Mouse (Mus musculus) MEL (cell line): ENCODE data around the gene Zfp961. TPM values are rescaled to one million over a fixed set of nuclear protein-coding genes. Genes with fewer than 3 reads are reported as not detected.

Source experiments
- DNase-seq: peaks from one replicate; pipeline ENCODE4 v3.0.0; 2011; ENCODE audit warnings: low read depth, low spot score
- H3K27ac ChIP-seq: 2 replicates; pipeline ENCODE4 v1.5.1; 2012; ENCODE audit warnings: low read depth, mild to moderate bottlenecking, control low read depth, low read length, moderate library complexity; ENCODE audit not compliant: control insufficient read depth
- H3K27me3 ChIP-seq, 2 experiments: fragments of 150-350 bp in 1 of 2; sonication (generic) in 1 of 2; 2 replicates each; pipeline ENCODE4 v1.6.1; 2012; ENCODE audit warnings: low read length in 2 of 2, mild to moderate bottlenecking in 2 of 2, improper control_type of control experiment in 1 of 2, moderate library complexity in 1 of 2; ENCODE audit not compliant: insufficient read depth in 2 of 2, control insufficient read depth in 1 of 2
- H3K36me3 ChIP-seq, 2 experiments: 2 replicates each; pipeline ENCODE4 v1.6.1; 2012 to 2014; ENCODE audit warnings: low read length in 2 of 2, improper control_type of control experiment in 1 of 2, inconsistent platforms in 1 of 2, mild to moderate bottlenecking in 1 of 2; ENCODE audit not compliant: insufficient read depth in 2 of 2, control insufficient read depth in 1 of 2
- H3K4me1 ChIP-seq, 2 experiments: fragments of 150-350 bp in 1 of 2; sonication (generic) in 1 of 2; 2 replicates each; pipeline ENCODE4 v1.6.1; 2012; ENCODE audit warnings: low read length in 2 of 2, improper control_type of control experiment in 1 of 2, mild to moderate bottlenecking in 1 of 2; ENCODE audit not compliant: insufficient read depth in 2 of 2, control insufficient read depth in 1 of 2
- H3K4me3 ChIP-seq, 2 experiments: fragments of 150-350 bp in 1 of 2; sonication (generic) in 1 of 2; 2 replicates each; pipeline ENCODE4 v1.5.1; 2012; ENCODE audit warnings: low read depth in 2 of 2, low read length in 2 of 2, mild to moderate bottlenecking in 2 of 2, moderate library complexity in 2 of 2, control low read depth in 1 of 2, improper control_type of control experiment in 1 of 2; ENCODE audit not compliant: control insufficient read depth in 1 of 2, insufficient read depth in 1 of 2
- H3K79me2 ChIP-seq: 2 replicates; pipeline ENCODE4 v1.6.1; 2012; ENCODE audit warnings: mild to moderate bottlenecking, low read length, moderate library complexity; ENCODE audit not compliant: control insufficient read depth, poor library complexity, insufficient read depth
- H3K9ac ChIP-seq: 2 replicates; pipeline ENCODE4 v1.6.1; 2012; ENCODE audit warnings: low read depth, mild to moderate bottlenecking, control low read depth, low read length, moderate library complexity; ENCODE audit not compliant: control insufficient read depth, poor library complexity, severe bottlenecking
- H3K9me3 ChIP-seq: fragments of 150-350 bp; sonication (generic); replicated peaks from 2 replicates; pipeline ENCODE4 v1.6.1; 2012; ENCODE audit warnings: mild to moderate bottlenecking, low read length, improper control_type of control experiment, moderate library complexity; ENCODE audit not compliant: insufficient read depth
- CHD2 ChIP-seq: IDR thresholded peaks from 2 replicates; pipeline ENCODE4 v1.6.1; 2011; ENCODE audit warnings: low read length, improper control_type of control experiment
- CTCF ChIP-seq, 3 experiments: IDR thresholded peaks in 2 of 3; conservative IDR thresholded peaks in 1 of 3; 2 replicates each; pipeline ENCODE4 v1.5.1; 2011 to 2012; ENCODE audit warnings: low read length in 3 of 3, low read depth in 2 of 3, mild to moderate bottlenecking in 2 of 3, improper control_type of control experiment in 1 of 3, inconsistent platforms in 1 of 3, mixed read lengths in 1 of 3, moderate library complexity in 1 of 3; ENCODE audit not compliant: control insufficient read depth in 1 of 3, insufficient read depth in 1 of 3, poor library complexity in 1 of 3, severe bottlenecking in 1 of 3
- E2F4 ChIP-seq: IDR thresholded peaks from 2 replicates; pipeline ENCODE4 v1.6.1; 2011; ENCODE audit warnings: low read depth, low read length, improper control_type of control experiment, borderline replicate concordance
- GATA1 ChIP-seq: IDR thresholded peaks from 2 replicates; pipeline ENCODE4 v1.6.1; 2011; ENCODE audit warnings: low read depth, low read length, improper control_type of control experiment
- NRF1 ChIP-seq: IDR thresholded peaks from 2 replicates; pipeline ENCODE4 v1.6.1; 2014; ENCODE audit warnings: low read depth, mild to moderate bottlenecking, inconsistent platforms, low read length, improper control_type of control experiment, moderate library complexity; ENCODE audit not compliant: poor library complexity, insufficient read depth, severe bottlenecking
- POLR2A ChIP-seq, 2 experiments: IDR thresholded peaks; 2 replicates each; pipeline ENCODE4 v1.6.1; 2011 to 2012; ENCODE audit warnings: low read length in 2 of 2, mild to moderate bottlenecking in 2 of 2, control low read depth in 1 of 2, improper control_type of control experiment in 1 of 2, low read depth in 1 of 2, moderate library complexity in 1 of 2; ENCODE audit not compliant: control insufficient read depth in 1 of 2, insufficient read depth in 1 of 2, poor library complexity in 1 of 2
- POLR2AphosphoS5 ChIP-seq: IDR thresholded peaks from 2 replicates; pipeline ENCODE4 v1.6.1; 2012; ENCODE audit warnings: low read depth, borderline replicate concordance, mild to moderate bottlenecking, inconsistent platforms, low read length, moderate library complexity, mixed read lengths
- TCF12 ChIP-seq: IDR thresholded peaks from 2 replicates; pipeline ENCODE4 v1.6.1; 2014; ENCODE audit warnings: low read depth, mild to moderate bottlenecking, inconsistent platforms, low read length, improper control_type of control experiment, moderate library complexity
- UBTF ChIP-seq: IDR thresholded peaks from 2 replicates; pipeline ENCODE4 v1.6.1; 2012; ENCODE audit warnings: low read depth, mild to moderate bottlenecking, inconsistent platforms, low read length, improper control_type of control experiment, moderate library complexity, borderline replicate concordance; ENCODE audit not compliant: insufficient read depth
- USF1 ChIP-seq: IDR thresholded peaks from 2 replicates; pipeline ENCODE4 v1.6.1; 2014; ENCODE audit warnings: low read depth, mild to moderate bottlenecking, inconsistent platforms, low read length, improper control_type of control experiment, moderate library complexity
- USF2 ChIP-seq, 2 experiments: IDR thresholded peaks; 2 replicates each; pipeline ENCODE4 v1.6.1; 2011 to 2012; ENCODE audit warnings: improper control_type of control experiment in 2 of 2, low read length in 2 of 2, borderline replicate concordance in 1 of 2, inconsistent platforms in 1 of 2, low read depth in 1 of 2, mild to moderate bottlenecking in 1 of 2; ENCODE audit not compliant: insufficient read depth in 1 of 2
- ZC3H11A ChIP-seq: IDR thresholded peaks from 2 replicates; pipeline ENCODE4 v1.6.1; 2012; ENCODE audit warnings: low read depth, mild to moderate bottlenecking, inconsistent platforms, low read length, improper control_type of control experiment
- ZMIZ1 ChIP-seq: IDR thresholded peaks from 2 replicates; pipeline ENCODE4 v1.6.1; 2012; ENCODE audit warnings: low read depth, mild to moderate bottlenecking, inconsistent platforms, low read length, improper control_type of control experiment, moderate library complexity
- ZNF384 ChIP-seq: IDR thresholded peaks from 2 replicates; pipeline ENCODE4 v1.6.1; 2012; ENCODE audit warnings: low read depth, mild to moderate bottlenecking, inconsistent platforms, low read length, improper control_type of control experiment
- polyA plus RNA-seq, 2 experiments: library from polyadenylated mRNA; stranded (reverse) in 1 of 2; unstranded in 1 of 2; fragments of >175 nt in 1 of 2; fragments of >200 nt in 1 of 2; gene quantifications; 2 replicates each; pipeline versions ENCODE4 v1.2.1 to v1.2.4; 2012; ENCODE audit warnings: low replicate concordance in 2 of 2, low read depth in 1 of 2; ENCODE audit not compliant: insufficient read length in 2 of 2, insufficient read depth in 1 of 2, missing spikeins in 1 of 2
- total RNA-seq: library from RNA; depleted of rRNA; stranded (reverse); fragments of 300-350 nt; gene quantifications from 2 replicates; pipeline ENCODE4 v1.2.3, GENCODE M21; 2012

Zfp961 gene
- total and polyA plus RNA-seq, 3 experiments, result 26.1 to 30.6 TPM; not detected in 1

- no peaks in the 10 kb centered on the region for H3K36me3 ChIP-seq
- H3K27ac ChIP-seq, result no peak overlapping the region
- H3K9ac ChIP-seq, result no peak overlapping the region
- H3K4me3 ChIP-seq, result no peak overlapping the region
- peaks cover 2 to 4% of the 10 kb centered on the region in 2 experiments; a peak in 2 of 4 replicates for H3K27me3 ChIP-seq
- no peaks in the 10 kb centered on the region for H3K79me2 ChIP-seq
- H3K4me1 ChIP-seq, result no peaks in the 10 kb centered on the region
- TF ChIP-seq CHD2, result no peak
- no peak for TF ChIP-seq TCF12
- TF ChIP-seq NRF1, result no peak
- no peak for TF ChIP-seq ZNF384
- no peak for TF ChIP-seq POLR2AphosphoS5
- no peak for TF ChIP-seq ZMIZ1
- TF ChIP-seq USF1, result no peak
- TF ChIP-seq POLR2A (IDR thresholded peaks at IDR 0.05; ENCODE audit: control insufficient read depth in 1 of 2, insufficient read depth in 1 of 2, low read depth in 1 of 2, low read length in 2 of 2, poor library complexity in 1 of 2), result no peak
- TF ChIP-seq UBTF, result no peak
- TF ChIP-seq E2F4, result no peak
- H3K9me3 ChIP-seq, result no peaks in the 10 kb centered on the region
- no peak for DNase-seq
Measured at GRCm38 (mm10) chr8:71988867-71989599, 38.2 kb downstream of the Zfp961 start.

- Histone ChIP-seq H3K9me3 (no peaks in the 10 kb centered on the region), H3K79me2 (no peaks in the 10 kb centered on the region), H3K4me3 (no peak overlapping the region), H3K36me3 (no peaks in the 10 kb centered on the region), H3K27me3 (no peaks in the 10 kb centered on the region; a peak in 1 of 4 replicates), H3K9ac (no peak overlapping the region), H3K4me1 (no peaks in the 10 kb centered on the region), H3K27ac (no peak overlapping the region)
- TF ChIP-seq GATA1 (peak; percentile 61), ZC3H11A (no peak), CTCF (IDR thresholded peaks at IDR 0.05 in 2 of 3, conservative IDR thresholded peaks at IDR 0.05 in 1 of 3; ENCODE audit: control insufficient read depth in 1 of 3, insufficient read depth in 1 of 3, low read depth in 2 of 3, low read length in 3 of 3, poor library complexity in 1 of 3, severe bottlenecking in 1 of 3) (peak in 1 of 3 experiments; percentile 8; a peak in 1 of 6 replicates), USF2 (IDR thresholded peaks at IDR 0.05; ENCODE audit: borderline replicate concordance in 1 of 2, insufficient read depth in 1 of 2, low read depth in 1 of 2, low read length in 2 of 2) (no peak)
- peak; percentile 14 for DNase-seq
Measured at GRCm38 (mm10) chr8:71999434-71999833, 48.6 kb downstream of the Zfp961 start.
